Mouse (Mus musculus): Measurements from ENCODE around the gene Gm20388. TPM values are rescaled to one million over a fixed set of nuclear protein-coding genes. Genes with fewer than 3 reads are reported as not detected.
"Not testable (repeated sequence)": the region's sequence is repeated elsewhere in the genome, so short reads cannot be mapped to it uniquely, and the experiment has no call there.

Gm20388 gene
- polyA plus RNA-seq, 1 experiment = not detected

GRCm38 (mm10) chr8:120675718-120676117, 765.1 kb downstream of the Gm20388 start:
- no peak overlapping the region for H3K4me3 ChIP-seq (ENCODE audit: insufficient read depth, low read depth, low read length)
- H3K4me1 ChIP-seq (ENCODE audit: control insufficient read depth, insufficient read depth, low read length) = peaks cover 17% of the 10 kb centered on the region
- 65% methylated on average over 8 of the region's 8 CpGs for WGBS
- no peak overlapping the region for H3K27ac ChIP-seq (ENCODE audit: insufficient read depth, low read depth, low read length)
- TF ChIP-seq POLR2A (IDR thresholded peaks at IDR 0.05; ENCODE audit: insufficient read depth, low read depth, low read length) (no peak), CTCF (IDR thresholded peaks at IDR 0.05; ENCODE audit: insufficient read depth, low read depth, low read length) (no peak)

- no peaks in the 10 kb centered on the region for H3K4me1 ChIP-seq (ENCODE audit: control insufficient read depth, insufficient read depth, low read length)
- no peak overlapping the region for H3K4me3 ChIP-seq (ENCODE audit: insufficient read depth, low read depth, low read length)
- TF ChIP-seq CTCF (IDR thresholded peaks at IDR 0.05; ENCODE audit: insufficient read depth, low read depth, low read length) (peak; percentile 84), POLR2A (IDR thresholded peaks at IDR 0.05; ENCODE audit: insufficient read depth, low read depth, low read length) (no peak)
- no peak overlapping the region for H3K27ac ChIP-seq (ENCODE audit: insufficient read depth, low read depth, low read length)
- 11% methylated on average over 10 of the region's 10 CpGs for WGBS
These were observed 767.8 kb downstream of the Gm20388 start for GRCm38 (mm10) chr8:120678447-120678846.

- WGBS = 89% methylated on average over 11 of the region's 11 CpGs
- TF ChIP-seq CTCF (IDR thresholded peaks at IDR 0.05; ENCODE audit: insufficient read depth, low read depth, low read length) = no peak
- TF ChIP-seq POLR2A (IDR thresholded peaks at IDR 0.05; ENCODE audit: insufficient read depth, low read depth, low read length) = no peak
- no peaks in the 10 kb centered on the region for H3K4me1 ChIP-seq (ENCODE audit: control insufficient read depth, insufficient read depth, low read length)
- H3K4me3 ChIP-seq (ENCODE audit: insufficient read depth, low read depth, low read length) = no peak overlapping the region
- H3K27ac ChIP-seq (ENCODE audit: insufficient read depth, low read depth, low read length) = no peak overlapping the region
These were observed 769.2 kb downstream of the Gm20388 start for GRCm38 (mm10) chr8:120679629-120680387.

GRCm38 (mm10) chr8:120680405-120680804, 769.8 kb downstream of the Gm20388 start:
- H3K4me1 ChIP-seq (ENCODE audit: control insufficient read depth, insufficient read depth, low read length); H3K27ac ChIP-seq (ENCODE audit: insufficient read depth, low read depth, low read length); H3K4me3 ChIP-seq (ENCODE audit: insufficient read depth, low read depth, low read length): not testable (repeated sequence)
- 62% methylated on average over 7 of the region's 7 CpGs for WGBS

GRCm38 (mm10) chr8:120681113-120681512, 770.5 kb downstream of the Gm20388 start:
- Histone ChIP-seq H3K4me3 (ENCODE audit: insufficient read depth, low read depth, low read length) (no peak overlapping the region), H3K27ac (ENCODE audit: insufficient read depth, low read depth, low read length) (no peak overlapping the region), H3K4me1 (ENCODE audit: control insufficient read depth, insufficient read depth, low read length) (no peaks in the 10 kb centered on the region)
- no peak for TF ChIP-seq CTCF (IDR thresholded peaks at IDR 0.05; ENCODE audit: insufficient read depth, low read depth, low read length)
- no peak for TF ChIP-seq POLR2A (IDR thresholded peaks at IDR 0.05; ENCODE audit: insufficient read depth, low read depth, low read length)
- 78% methylated on average over 10 of the region's 10 CpGs for WGBS

- no peak overlapping the region for H3K27ac ChIP-seq (ENCODE audit: insufficient read depth, low read depth, low read length)
- no peak overlapping the region for H3K4me3 ChIP-seq (ENCODE audit: insufficient read depth, low read depth, low read length)
- no peak for TF ChIP-seq POLR2A (IDR thresholded peaks at IDR 0.05; ENCODE audit: insufficient read depth, low read depth, low read length)
- TF ChIP-seq CTCF (IDR thresholded peaks at IDR 0.05; ENCODE audit: insufficient read depth, low read depth, low read length) = peak; percentile 48; the same call in 1 of the 2 replicates
- 20% methylated on average over 10 of the region's 10 CpGs for WGBS
- no peaks in the 10 kb centered on the region for H3K4me1 ChIP-seq (ENCODE audit: control insufficient read depth, insufficient read depth, low read length)
These were observed 773.0 kb downstream of the Gm20388 start for GRCm38 (mm10) chr8:120683602-120684001.

GRCm38 (mm10) chr8:120684082-120684481, 773.4 kb downstream of the Gm20388 start:
- TF ChIP-seq CTCF (IDR thresholded peaks at IDR 0.05; ENCODE audit: insufficient read depth, low read depth, low read length) (no peak), POLR2A (IDR thresholded peaks at IDR 0.05; ENCODE audit: insufficient read depth, low read depth, low read length) (no peak)

GRCm38 (mm10) chr8:120685097-120685496, 774.5 kb downstream of the Gm20388 start:
- H3K4me3 ChIP-seq (ENCODE audit: insufficient read depth, low read depth, low read length) = no peak overlapping the region
- no peak overlapping the region for H3K27ac ChIP-seq (ENCODE audit: insufficient read depth, low read depth, low read length)
- TF ChIP-seq POLR2A (IDR thresholded peaks at IDR 0.05; ENCODE audit: insufficient read depth, low read depth, low read length) (no peak), CTCF (IDR thresholded peaks at IDR 0.05; ENCODE audit: insufficient read depth, low read depth, low read length) (no peak)
- H3K4me1 ChIP-seq (ENCODE audit: control insufficient read depth, insufficient read depth, low read length) = no peaks in the 10 kb centered on the region
- WGBS = 73% methylated on average over 5 of the region's 5 CpGs

More at GRCm38 (mm10) chr8:120684082-120684481, 773.4 kb downstream of the Gm20388 start:
- Histone ChIP-seq H3K4me1 (ENCODE audit: control insufficient read depth, insufficient read depth, low read length) (no peaks in the 10 kb centered on the region), H3K27ac (ENCODE audit: insufficient read depth, low read depth, low read length) (no peak overlapping the region), H3K4me3 (ENCODE audit: insufficient read depth, low read depth, low read length) (no peak overlapping the region)
- 74% methylated on average over 5 of the region's 5 CpGs for WGBS

- no peaks in the 10 kb centered on the region for H3K4me1 ChIP-seq (ENCODE audit: control insufficient read depth, insufficient read depth, low read length)
- no peak for TF ChIP-seq POLR2A (IDR thresholded peaks at IDR 0.05; ENCODE audit: insufficient read depth, low read depth, low read length)
- no peak for TF ChIP-seq CTCF (IDR thresholded peaks at IDR 0.05; ENCODE audit: insufficient read depth, low read depth, low read length)
- no peak overlapping the region for H3K27ac ChIP-seq (ENCODE audit: insufficient read depth, low read depth, low read length)
- 84% methylated on average over 8 of the region's 8 CpGs for WGBS
- no peak overlapping the region for H3K4me3 ChIP-seq (ENCODE audit: insufficient read depth, low read depth, low read length)
These were observed 775.0 kb downstream of the Gm20388 start for GRCm38 (mm10) chr8:120685591-120685990.

All from olfactory bulb, adult 2 months (tissue).